Mouse (Mus musculus) lung, postnatal 14 days (tissue): ENCODE results near the gene Elf1.
"Not testable (repeated sequence)": the region's sequence is repeated elsewhere in the genome, so short reads cannot be mapped to it uniquely, and the experiment has no call there.

ENCODE experiments used
- DNase-seq: peaks from one replicate; pipeline ENCODE4 v3.0.0; 2021

Gene Elf1

DNA sequence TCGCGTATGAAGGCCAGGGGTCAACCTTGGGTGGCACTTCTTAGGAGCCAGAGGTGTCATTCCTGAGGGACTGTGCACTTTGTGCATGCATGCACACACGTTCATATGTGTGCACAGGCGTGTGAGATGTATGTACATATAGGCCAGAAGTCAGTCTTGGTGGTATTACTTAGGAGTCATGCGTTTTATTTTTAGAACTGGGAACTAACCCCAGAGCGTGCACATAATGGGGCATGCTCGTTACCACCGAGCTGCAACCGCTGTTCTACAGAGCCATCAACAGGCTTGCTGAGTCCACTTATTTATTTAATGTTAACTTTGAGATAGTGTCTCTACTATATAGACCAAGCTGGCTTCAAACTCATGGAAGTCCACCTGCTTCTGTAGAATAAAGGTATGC is 41.4 kb downstream of the Elf1 start:
- DNase-seq, result no peak

GRCm38 (mm10) chr14:79526106-79526505 is 45.1 kb downstream of the Elf1 start:
- DNase-seq, result not testable (repeated sequence)

DNA sequence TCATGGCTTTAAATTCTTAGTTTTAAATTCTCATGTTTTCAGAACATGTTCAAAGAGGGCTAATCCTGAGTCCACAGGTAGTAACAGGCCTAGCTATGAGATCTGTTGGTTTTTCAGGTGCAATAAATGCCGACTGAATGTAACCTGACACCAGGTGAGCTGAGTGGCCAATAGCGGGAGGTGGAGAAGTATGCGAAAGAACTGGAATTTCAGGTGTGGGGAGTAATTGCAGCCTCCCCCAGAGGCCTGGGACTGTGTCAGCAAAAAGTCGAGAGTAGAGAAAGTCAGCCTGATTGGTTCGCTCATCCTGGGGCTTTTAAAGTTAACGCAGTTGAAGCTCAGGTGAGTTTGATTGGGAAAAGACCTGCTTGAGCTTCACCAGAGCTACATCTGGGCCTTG is 46.7 kb downstream of the Elf1 start:
- peak; percentile 53 for DNase-seq

DNA sequence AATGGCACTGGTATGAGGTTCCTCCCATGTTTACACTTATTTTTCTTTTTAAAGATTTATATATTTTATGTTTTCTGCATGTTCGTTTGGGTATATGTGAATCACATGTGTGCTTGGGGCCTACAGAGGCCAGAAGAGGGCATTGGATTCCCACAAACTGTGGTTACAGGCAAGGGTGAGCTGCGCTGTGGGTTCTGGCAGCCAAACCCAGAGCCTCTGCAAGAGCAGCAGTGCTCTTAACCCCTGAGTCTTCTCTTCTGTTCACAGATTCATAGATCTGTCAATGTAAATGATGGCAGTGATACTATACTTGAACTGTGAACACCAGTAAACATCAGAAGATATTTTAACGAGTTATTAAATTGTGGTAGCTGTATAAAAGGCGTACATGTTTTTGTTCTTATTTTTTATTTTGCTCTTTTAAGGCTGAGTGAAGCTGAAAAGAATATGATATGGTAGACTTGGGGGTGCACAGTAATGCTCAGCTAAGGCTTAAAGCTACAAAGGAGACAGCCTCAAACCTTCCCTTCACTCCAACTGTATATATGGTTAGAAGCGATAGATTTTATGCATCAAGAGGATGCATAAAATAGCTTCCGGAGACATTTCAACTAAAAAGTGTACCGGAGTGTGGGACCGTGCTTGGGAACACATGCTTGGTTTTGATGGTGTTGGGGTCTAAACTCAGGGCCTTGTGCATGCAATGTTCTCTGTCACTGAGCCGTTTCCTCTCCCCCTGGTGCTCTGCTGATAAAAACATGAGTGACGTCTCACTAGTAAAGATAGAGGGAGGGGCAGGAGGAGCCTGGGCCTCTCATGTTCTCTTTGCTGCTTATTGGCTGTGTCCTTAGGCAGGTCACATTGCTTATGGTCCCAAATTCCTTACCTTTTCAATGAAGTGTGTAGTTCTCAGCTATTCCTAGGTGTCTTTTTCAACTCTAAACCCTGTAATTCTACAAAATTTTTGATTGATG is 48.9 kb downstream of the Elf1 start:
- no peak for DNase-seq

DNA sequence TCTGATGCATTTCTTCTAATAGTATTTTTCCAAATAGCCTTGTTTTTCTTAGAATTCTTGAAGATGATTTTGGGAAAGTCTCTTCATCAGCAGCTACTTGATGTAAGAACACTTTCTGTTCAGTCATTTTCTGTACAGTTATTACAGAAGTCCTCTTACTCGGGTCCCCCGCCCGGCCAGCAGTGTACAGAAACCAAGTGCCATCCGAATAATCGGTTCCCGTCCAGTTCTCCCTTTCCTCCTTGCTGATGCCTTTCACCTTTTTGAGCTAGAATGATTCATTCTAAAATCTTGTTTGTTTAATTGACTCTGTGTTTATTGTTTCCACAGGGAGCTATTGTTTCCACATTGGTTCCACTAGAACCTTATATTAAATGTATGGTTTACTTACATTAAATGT is 49.8 kb downstream of the Elf1 start:
- no peak for DNase-seq

DNA sequence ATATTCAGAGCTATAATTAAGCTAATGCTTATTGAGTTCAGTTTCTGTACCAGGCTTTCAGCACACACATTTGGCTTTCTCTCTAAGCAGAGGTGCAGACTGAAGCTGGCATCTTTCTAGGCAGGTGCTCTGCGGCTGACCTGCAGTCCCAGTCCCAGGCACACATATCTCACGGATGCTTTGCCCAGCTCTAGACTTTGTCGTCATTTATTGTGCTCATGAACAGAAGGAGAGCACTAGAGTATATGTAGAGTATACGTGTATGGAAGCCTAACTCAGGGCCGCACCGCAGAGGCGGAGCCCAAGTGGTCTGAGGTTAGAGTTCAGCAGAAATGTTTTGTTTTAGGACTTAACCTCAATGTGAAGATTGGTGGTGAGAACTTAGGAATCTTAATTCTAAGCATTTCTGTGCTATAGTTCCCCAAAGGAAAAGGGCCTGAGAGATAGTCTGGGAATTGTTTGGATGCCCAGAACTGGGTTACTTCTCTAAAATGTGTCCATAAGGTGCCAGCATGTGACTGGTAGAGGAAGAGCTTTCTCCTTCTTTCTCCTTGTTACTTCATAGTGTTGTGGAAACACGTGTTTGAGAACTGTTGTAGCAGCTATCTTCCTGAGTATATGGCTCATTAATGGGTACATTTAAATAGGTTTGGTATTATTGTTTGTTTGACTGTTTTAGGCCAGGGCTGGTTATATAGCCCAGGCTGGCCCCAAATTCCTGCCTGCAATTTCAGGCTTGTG is 51.2 kb downstream of the Elf1 start:
- DNase-seq, result no peak

DNA sequence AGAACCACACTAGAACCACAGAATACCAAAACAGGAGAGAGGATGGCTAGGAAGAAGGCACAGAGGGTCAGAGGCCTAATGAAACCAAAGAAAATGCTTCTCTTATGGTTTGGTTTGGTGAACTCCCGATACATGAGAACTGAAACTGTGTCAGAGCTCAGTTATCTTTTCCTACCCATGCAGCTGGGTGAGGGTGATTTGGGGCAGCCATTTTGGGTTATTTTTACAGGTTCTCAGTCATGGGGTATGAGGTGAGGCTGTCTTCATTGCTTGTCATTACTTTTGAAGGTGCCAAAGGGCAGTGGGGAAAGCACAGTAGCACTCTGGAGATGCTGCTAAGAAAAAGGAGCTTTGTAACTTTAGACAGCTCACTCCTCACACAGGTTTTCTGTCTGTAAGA is 52.4 kb downstream of the Elf1 start:
- DNase-seq, result no peak

GRCm38 (mm10) chr14:79534206-79534605 is 53.2 kb downstream of the Elf1 start:
- DNase-seq, result no peak

- not testable (repeated sequence) for DNase-seq
Measured at GRCm38 (mm10) chr14:79534656-79535055, 53.7 kb downstream of the Elf1 start.

- peak; percentile 59 for DNase-seq
Measured at GRCm38 (mm10) chr14:79535318-79535717, 54.3 kb downstream of the Elf1 start.

DNA sequence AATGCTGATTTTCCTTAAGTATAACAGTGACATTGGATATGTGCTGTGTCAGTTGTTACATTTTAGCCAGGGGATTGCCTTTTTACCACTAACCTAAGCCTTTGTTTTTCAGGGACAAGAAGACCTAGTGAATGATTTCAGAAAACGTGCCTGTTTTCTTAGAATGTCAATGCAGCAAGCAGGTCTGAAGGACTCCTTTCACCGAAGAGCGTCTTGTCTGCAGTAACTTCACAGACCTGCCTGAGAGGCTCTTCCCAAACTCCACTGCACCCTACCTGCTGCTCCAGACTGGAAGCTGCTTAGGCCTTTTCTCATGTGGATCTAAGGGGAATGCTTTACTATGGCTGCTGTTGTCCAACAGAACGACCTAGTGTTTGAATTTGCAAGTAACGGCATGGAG is 55.0 kb downstream of the Elf1 start:
- no peak for DNase-seq

DNA sequence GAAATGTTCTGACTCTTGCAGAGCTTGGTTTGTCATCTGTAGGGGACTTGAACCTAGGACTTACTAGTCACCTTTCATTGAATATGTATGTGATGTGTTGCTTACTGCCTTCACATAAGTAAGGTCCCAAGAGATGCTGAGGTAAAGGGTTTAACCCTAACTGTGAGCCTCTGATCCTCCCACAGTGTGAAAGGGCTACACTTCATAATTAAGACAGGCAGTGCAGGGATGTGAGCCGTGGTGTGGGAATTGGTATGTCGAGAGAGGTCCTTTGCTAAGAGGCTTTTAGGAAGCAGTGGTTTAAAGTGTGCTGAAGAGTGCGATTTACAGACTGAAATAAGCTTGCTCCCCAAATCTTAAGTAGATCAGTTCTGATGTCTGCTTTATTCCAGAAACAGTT is 55.8 kb downstream of the Elf1 start:
- DNase-seq, result no peak

DNA sequence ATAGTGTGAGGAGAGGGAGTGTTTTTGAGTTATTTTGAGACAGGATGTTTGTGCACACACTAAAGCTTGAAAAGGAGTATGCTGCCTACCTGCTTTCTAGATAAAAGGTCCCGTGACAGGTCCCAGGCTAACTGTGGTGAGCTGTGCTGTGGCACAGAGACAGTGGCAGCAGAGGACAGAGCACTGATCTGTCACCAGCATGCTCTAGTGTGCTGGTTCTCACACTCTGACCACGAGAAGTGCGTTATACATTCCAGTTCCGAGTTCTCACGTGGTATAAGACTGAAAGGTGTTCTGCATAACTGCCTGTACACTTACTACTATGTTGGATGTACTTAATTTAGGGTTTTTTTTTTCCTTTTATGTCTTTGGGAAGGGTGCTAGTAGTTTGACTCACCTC is 56.5 kb downstream of the Elf1 start:
- DNase-seq, result no peak

- no peak for DNase-seq
Measured at GRCm38 (mm10) chr14:79537921-79538320, 56.9 kb downstream of the Elf1 start.

DNA sequence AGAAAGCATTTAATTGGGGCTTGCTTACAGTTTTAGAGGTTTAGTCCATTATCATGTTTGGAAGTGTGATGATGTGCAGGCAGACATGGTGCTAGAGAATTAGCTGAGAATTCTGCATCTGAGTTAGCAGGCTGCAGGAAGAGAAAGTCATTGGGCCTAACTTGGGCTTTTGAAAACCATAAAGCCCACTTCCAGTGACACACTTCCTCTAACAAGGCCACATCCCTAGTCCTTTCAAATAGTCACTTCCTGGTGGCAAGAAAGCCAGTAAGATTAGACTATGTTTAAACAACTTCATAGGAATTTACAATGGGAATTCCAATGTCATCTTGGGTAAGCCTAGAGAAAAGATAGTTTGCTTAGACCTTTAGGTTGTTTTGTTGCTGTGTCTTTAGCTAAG is 60.6 kb downstream of the Elf1 start:
- DNase-seq, result no peak

DNA sequence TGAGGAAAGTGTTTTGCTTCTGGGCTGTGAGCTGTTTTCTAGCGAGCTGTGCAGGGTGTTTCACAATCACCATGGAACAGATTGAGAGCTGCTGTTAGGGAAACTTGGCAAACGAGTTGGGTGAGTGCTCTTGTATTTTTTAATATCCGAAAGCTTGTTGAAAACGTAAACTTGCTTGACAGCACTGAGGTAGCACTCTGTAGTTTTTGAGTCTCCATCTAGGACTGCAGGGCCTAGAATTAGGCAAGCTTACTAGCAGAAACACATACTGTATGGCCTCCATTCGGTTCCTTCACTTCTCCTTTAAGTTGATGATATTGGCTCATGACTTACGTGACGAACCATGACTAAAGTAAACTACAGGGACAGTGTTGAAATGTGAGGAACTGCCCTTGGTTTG is 68.3 kb downstream of the Elf1 start:
- DNase-seq, result peak; percentile 63

DNA sequence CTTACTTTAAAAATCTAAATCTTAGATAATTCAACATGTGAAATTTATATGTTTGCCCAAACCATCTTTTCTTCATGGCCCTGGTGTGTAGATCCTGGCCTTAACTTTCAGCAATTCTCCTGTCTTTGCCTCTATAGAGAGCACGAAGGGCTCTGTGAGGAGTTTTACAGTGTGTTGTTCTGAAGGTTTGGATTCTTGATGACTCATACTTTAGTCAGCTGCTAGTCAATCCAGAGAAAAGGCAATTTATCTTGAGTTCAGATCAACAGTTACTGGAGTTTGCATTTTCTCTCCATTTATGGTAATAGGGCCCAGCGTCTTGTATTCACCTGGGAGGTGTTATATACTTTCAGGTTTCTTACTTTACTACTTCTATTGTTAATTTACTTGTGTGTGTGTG is 70.9 kb downstream of the Elf1 start:
- no peak for DNase-seq

GRCm38 (mm10) chr14:79552854-79553253 is 71.9 kb downstream of the Elf1 start:
- DNase-seq, result no peak

DNA sequence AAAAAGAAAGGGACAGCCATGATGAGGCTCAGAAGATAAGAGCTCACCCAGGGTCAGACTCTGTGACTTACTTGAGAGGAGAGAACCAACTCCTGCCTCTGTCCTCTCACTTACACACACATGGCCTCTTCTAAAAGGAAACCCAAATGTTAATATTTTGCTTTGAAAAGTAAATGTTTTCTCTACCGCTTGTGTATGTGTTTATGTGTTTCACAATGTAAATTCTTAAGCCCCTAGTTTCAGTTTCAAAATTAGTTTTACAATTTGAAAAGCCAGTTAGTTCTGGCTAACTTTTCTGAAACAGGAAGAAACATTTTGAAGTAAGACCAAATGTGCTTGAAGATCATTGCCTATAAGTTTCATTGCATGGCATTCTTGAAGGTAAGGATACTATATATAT is 76.8 kb downstream of the Elf1 start:
- no peak for DNase-seq

DNA sequence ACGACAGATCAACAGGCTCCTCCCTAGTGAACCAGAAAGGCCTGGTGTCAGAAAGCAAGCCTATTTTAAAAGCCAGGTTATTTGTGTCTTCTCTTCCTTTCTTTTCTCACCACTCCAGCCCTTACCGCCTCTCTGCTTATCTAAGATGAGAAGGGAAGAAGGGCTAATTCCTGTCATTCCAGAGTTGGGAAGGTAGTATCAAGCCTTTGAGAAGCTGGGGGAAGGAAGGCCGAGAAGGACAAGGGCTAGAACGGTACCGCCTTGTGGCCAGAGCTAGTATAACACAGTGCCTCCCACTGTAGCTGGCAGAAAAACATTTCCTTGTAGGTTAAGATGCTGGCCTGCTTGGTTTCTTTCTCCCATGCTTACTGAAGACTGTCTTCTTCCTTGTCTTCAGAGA is 81.8 kb downstream of the Elf1 start:
- peak; percentile 76 for DNase-seq

GRCm38 (mm10) chr14:79564784-79565183 is 83.8 kb downstream of the Elf1 start:
- no peak for DNase-seq

GRCm38 (mm10) chr14:79573482-79574191 is 92.6 kb downstream of the Elf1 start:
- no peak for DNase-seq

- no peak for DNase-seq
Measured at GRCm38 (mm10) chr14:79574361-79574760, 93.4 kb downstream of the Elf1 start.
